Mouse (Mus musculus) T-helper 2 cell (primary cell): ENCODE results near the gene Gm20604.

Experiments
- in situ Hi-C: fragments of 300-600 bp; cut with MboI, MseI; formaldehyde crosslinking; loops from one replicate; pipeline ENCODE4 v1.15.1; 2025; ENCODE audit warnings: high pct_unique_total_duplicates

The Gm20604 gene

GRCm38 (mm10) chr12:102706833-102707463 lies 51.5 kb downstream of the Gm20604 start:
- in situ Hi-C loops, result loop anchor here (5.0 kb wide), 1 partner anchor 125 kb away; no protein-coding TSS in a partner anchor

- in situ Hi-C loops, result loop anchor here (5.0 kb wide), 1 partner anchor 124 kb away; no protein-coding TSS in a partner anchor
These were observed 52.4 kb downstream of the Gm20604 start for GRCm38 (mm10) chr12:102705906-102706640.

DNA sequence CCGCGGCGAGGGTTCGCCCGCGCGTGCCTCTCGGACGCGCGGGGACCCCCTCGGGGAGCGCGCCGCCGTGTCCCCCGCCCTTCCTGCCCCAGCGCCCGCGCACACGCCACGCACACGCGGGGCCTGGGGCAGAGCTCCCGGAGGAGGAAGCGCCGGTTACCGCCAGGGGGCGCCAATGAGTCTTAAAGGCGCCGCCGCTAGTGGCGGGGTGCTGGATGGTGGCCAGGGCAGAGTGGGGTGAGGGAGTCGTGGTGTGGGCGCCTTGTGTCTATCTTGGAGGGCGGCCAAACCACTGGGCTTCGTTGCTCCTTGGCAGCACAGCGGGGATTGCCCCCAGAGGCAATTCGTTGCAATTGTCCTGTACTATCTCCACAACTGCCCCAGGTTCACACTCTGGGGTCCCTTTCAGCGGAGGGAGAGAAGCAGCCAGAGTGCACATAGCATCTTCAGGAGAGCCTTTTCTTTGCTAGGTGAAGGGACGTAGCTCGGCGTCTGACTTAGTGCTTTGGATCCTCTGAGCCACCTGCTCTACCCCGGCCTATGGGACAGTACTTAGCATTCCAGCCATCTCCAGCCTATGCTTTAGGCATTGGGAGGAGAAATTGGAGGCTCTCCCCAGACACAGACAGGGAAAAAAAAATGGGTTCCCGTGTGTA lies 53.1 kb downstream of the Gm20604 start:
- in situ Hi-C loops, result loop anchor here (5.0 kb wide), 1 partner anchor 123 kb away; no protein-coding TSS in a partner anchor

DNA sequence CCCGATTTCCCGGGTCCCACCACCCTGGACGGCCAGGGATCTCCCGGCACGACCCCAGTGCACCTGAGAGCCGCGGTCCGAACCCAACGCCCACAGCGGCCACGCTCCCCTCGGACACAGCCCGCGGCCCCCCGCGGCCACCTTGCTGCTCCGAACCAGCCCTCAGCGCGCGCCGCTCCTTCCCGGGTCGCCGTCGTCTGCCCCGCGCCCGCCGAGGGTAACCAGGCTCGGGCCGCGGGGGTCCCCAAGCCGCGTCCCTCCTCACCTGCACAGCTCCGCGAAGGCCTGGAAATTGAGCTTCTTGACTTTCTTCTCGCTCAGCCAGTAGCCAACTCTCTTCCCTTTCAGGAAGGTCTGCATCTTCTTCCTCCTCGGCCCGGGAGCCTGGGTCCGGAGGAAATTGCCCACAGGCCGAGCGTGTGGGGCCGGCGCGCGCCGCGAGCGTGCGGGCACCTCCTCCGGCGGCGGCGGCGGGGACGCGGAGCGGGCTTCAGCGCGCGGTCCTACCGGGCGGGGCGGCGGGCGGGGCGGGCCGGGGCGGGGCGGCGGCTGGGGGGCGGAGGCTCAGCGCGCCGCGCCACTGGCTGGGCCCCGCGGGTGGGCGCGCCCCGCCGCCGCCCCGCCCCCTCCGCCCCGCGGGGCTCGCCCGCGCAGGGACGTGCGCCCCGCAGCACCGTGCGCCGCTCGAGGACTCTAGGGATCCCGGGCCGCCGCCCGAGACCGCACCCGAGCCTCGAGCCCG lies 53.8 kb downstream of the Gm20604 start, which contains the start of gene Itpk1:
Gene Itpk1, minus strand, starts transcription at position 474 of the 742 bp plus-strand sequence.
- in situ Hi-C loops, result loop anchor here (5.0 kb wide), 1 partner anchor 122 kb away; no protein-coding TSS in a partner anchor

- in situ Hi-C loops, result no loop called here
These were observed 54.5 kb downstream of the Gm20604 start for GRCm38 (mm10) chr12:102703921-102704408.

GRCm38 (mm10) chr12:102703441-102703840 lies 55.0 kb downstream of the Gm20604 start:
- in situ Hi-C loops, result no loop called here

- in situ Hi-C loops, result no loop called here
These were observed 55.4 kb downstream of the Gm20604 start for GRCm38 (mm10) chr12:102703111-102703412.

DNA sequence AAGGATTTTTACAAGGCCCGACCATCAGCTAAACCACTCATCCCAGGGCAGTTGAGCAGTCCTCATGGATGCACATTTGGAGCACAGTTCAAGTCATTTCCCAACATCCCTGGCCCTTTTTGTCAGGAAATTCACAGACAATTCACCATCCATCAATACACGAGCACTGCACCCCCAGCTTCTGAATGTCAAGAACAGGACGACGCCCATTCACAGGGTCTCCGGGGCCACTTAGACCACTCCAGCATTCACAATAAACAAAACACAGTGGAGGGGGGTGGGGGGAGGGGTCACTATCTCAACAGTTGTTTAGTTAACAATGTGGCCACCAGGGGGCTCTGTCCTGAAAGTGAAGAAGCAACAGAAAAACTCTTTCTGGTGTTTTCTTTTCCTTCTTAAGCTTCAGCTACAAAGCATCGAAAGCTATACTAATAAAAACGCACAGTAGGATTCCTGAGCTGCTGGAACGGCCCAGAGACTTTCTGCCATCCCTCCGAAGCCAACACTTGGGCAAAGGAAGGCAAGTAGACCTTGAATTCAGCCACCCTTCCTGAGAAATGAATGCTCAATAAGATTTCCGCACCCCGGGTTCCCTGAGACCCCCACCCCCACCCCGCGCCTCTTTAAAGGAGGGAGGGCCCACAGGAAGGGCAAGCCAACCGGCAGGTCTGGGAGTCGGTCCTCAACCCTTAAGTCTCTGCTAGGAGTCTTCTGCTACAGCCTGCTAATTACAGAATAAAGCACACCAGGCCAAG lies 55.9 kb downstream of the Gm20604 start:
- in situ Hi-C loops, result no loop called here

- in situ Hi-C loops, result no loop called here
These were observed 56.7 kb downstream of the Gm20604 start for GRCm38 (mm10) chr12:102701691-102702207.

DNA sequence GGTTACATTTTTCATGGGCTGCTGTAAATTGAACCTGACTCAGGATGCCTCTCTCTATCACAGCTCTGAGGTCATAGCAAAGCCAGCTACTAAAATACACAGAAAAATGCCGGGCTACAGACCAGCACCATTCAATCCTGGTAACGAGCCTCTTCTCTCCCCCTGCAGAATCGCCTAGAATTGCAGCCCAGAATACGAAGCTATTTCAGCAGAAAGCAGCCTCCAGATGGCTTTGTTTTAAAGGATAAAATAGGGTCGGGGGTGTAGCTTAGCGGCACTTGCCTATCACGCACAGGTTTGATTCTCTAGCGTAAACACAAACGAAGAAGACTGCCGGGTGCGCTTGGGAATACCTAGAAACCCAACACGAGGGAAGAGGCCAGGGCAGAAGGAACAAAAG lies 58.0 kb downstream of the Gm20604 start:
- in situ Hi-C loops, result no loop called here

GRCm38 (mm10) chr12:102699156-102699555 lies 59.3 kb downstream of the Gm20604 start:
- in situ Hi-C loops, result no loop called here

GRCm38 (mm10) chr12:102698089-102698684 lies 60.3 kb downstream of the Gm20604 start:
- in situ Hi-C loops, result no loop called here

DNA sequence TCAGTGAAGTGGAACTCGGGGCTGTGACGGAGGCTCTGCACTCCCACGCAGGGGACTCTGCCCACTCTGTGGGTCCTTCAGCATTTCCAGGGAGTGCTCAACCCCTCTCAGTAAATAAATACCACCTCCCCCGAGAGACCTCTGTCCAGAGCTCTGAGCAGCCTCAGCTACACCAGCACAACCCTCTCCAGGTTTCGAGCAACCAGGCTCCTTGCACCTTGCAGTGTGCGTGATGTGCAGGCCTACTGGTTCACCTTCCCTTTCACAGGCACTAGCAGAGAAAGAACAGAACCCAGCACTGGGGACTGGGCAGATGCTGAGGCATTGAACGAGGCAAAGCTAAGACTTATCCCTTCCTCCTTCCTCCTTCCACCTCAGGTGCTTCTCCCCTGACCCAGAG lies 61.1 kb downstream of the Gm20604 start:
- in situ Hi-C loops, result no loop called here

DNA sequence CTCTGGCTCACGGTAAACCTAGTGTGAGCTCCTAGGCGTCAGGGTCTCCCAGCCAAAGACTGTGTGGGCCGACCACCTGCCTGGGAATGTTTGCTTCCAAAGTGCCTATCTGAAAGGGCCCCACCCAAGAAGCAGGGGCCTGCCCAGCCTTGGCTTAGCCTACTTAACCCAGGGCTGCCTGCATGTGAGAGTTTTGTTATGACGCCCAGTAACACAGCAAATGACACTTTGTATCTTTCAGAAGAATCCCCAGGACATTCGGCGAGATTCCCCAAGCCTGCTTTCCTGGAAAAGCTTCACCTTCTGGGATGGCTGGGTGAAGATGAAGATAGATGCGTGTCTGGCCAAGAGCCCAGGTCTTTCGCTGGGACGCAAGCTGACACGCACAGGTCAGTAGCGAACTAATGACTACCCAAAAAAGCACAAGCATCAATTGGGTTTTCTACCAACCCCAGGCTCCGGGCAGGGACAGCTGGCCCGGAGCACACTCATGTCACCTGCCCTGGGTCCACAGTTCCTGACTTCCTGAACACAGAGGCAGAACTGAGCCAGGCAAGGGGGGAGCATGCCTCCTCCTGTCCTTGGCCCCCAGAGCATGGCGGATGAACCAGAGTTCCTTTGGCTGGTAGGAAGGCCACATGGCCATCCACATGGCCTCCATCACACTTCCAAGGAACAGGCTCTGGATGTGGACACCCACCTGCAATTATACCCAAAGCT lies 61.7 kb downstream of the Gm20604 start:
- in situ Hi-C loops, result no loop called here

- in situ Hi-C loops, result no loop called here
These were observed 62.9 kb downstream of the Gm20604 start for GRCm38 (mm10) chr12:102695369-102696239.

GRCm38 (mm10) chr12:102691761-102692160 lies 66.7 kb downstream of the Gm20604 start:
- in situ Hi-C loops, result no loop called here
